Mouse (Mus musculus) liver, embryonic 13.5 days (tissue): ENCODE data around the gene Srrd. TPM values are rescaled to one million over a fixed set of nuclear protein-coding genes. Genes with fewer than 3 reads are reported as not detected.

Experiments used
- ATAC-seq: fragments of 200-750 bp; cut with Nextera tagmentation; 2 replicates; pipeline ENCODE4 v1.8.0; 2017; ENCODE audit warnings: low read depth, mild to moderate bottlenecking, moderate number of reproducible peaks, moderate library complexity
- DNase-seq: peaks from one replicate; pipeline ENCODE4 v3.0.0; 2022
- H3K27ac ChIP-seq: fragments of 300-500 bp; sonication (generic); 2 replicates; pipeline ENCODE4 v1.5.1; 2015; ENCODE audit warnings: moderate library complexity, mild to moderate bottlenecking, inconsistent platforms
- H3K27me3 ChIP-seq: fragments of 300-500 bp; sonication (generic); 2 replicates; pipeline ENCODE4 v1.6.1; 2015; ENCODE audit warnings: mild to moderate bottlenecking, inconsistent platforms
- H3K36me3 ChIP-seq: fragments of 300-500 bp; sonication (generic); 2 replicates; pipeline ENCODE4 v1.6.1; 2015; ENCODE audit warnings: mild to moderate bottlenecking, inconsistent platforms
- H3K4me1 ChIP-seq: fragments of 300-500 bp; sonication (generic); replicated peaks from 2 replicates; pipeline ENCODE4 v1.6.1; 2015; ENCODE audit warnings: inconsistent platforms
- H3K4me2 ChIP-seq: fragments of 300-500 bp; sonication (generic); 2 replicates; pipeline ENCODE4 v1.6.1; 2015; ENCODE audit warnings: inconsistent platforms, mild to moderate bottlenecking, moderate library complexity
- H3K4me3 ChIP-seq: fragments of 300-500 bp; sonication (generic); replicated peaks from 2 replicates; pipeline ENCODE4 v1.5.1; 2015; ENCODE audit warnings: mild to moderate bottlenecking, inconsistent platforms
- H3K9ac ChIP-seq: fragments of 300-500 bp; sonication (generic); 2 replicates; pipeline ENCODE4 v1.6.1; 2015; ENCODE audit warnings: mild to moderate bottlenecking, inconsistent platforms
- H3K9me3 ChIP-seq: fragments of 300-500 bp; sonication (generic); replicated peaks from 2 replicates; pipeline ENCODE4 v1.6.1; 2016; ENCODE audit warnings: inconsistent platforms
- WGBS: fragments of 180-500 bp; shearing (Covaris S2); methylation state at CpG from one replicate; pipeline ENCODE4 v1.1.7; 2015; ENCODE audit not compliant: insufficient replicate concordance; 5-methylcytosine and 5-hydroxymethylcytosine counted together
- polyA plus RNA-seq: library from polyadenylated mRNA; unstranded; fragments of >200 nt; fragmentation: Nextera tagmentation; extraction: Ambion mirVana; gene quantifications from 2 replicates; pipeline ENCODE4 v1.2.1, GENCODE M21; 2015

Gene Srrd
- polyA plus RNA-seq, 1 experiment from 2014 or later, result 20.2 TPM

DNA sequence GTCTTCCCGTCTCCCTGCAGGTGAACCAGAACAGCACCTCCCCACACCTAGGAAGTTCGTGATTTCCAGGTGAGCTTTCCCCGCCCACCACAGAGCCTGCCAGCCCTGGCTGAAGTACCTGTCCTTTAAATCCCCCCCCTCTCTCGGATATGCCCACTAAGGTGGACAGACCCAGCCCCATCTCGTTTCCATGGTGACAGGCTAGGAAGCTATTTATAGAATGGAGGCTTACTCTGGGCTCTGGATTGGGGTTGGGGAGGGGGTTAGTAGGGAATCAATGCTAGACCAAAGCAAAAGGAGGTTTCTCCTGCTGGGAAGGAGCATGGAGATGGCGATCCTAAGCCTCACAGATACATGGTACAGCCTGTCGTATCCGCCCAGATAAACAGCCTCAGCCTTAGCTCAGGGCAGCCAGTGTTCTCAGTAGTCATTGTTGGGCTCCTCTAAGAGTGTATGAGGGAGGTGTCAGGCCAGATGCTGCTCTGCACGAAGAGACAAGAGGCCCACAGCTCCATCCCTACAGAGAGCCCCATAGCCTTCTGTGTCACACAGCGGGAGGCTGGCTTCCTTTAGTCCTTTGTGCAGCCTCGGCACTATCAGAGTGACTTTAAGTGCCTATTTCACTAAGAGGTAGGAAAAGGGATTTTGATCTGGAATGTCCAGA is 29.5 kb downstream of the Srrd start:
- no peak overlapping the region for H3K9ac ChIP-seq
- H3K4me2 ChIP-seq, result no peak overlapping the region
- H3K4me1 ChIP-seq, result peaks cover 9% of the 10 kb centered on the region; the same call in 1 of the 2 replicates
- peaks cover 75% of the 10 kb centered on the region for H3K36me3 ChIP-seq
- WGBS, result 74% methylated on average over 11 of the region's 11 CpGs
- no peaks in the 10 kb centered on the region for H3K27me3 ChIP-seq
- no peak for DNase-seq
- ATAC-seq, result no peak
- no peaks in the 10 kb centered on the region for H3K9me3 ChIP-seq
- no peak overlapping the region for H3K4me3 ChIP-seq
- H3K27ac ChIP-seq, result no peak overlapping the region

- Histone ChIP-seq H3K36me3 (peaks cover 69% of the 10 kb centered on the region), H3K4me3 (no peak overlapping the region), H3K27me3 (no peaks in the 10 kb centered on the region), H3K4me1 (peaks cover 21% of the 10 kb centered on the region), H3K9ac (no peak overlapping the region), H3K27ac (no peak overlapping the region), H3K4me2 (no peak overlapping the region), H3K9me3 (no peaks in the 10 kb centered on the region)
- WGBS, result 79% methylated on average over 5 of the region's 5 CpGs
- DNase-seq (no peak), ATAC-seq (no peak)
These were observed 37.0 kb downstream of the Srrd start for GRCm38 (mm10) chr5:112305842-112306241.

DNA sequence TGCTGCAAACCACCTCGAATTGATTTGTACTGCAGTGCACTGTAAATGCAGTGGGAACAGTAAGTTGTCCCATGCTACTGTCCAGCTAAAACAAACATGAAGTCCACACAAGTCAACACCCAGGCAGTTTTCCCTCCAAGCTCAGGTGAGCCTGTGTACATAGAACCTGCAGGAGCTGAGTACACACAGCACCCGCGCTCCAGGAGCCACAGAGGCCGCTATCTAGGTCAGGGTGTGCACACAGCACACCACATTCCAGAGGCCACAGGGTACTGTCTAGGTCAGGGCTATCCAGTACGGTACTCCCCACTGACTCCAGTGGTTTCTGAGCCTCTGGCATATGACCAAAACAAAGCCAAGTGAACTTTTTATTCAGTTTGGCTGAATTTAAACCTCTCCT is 40.5 kb downstream of the Srrd start:
- H3K36me3 ChIP-seq, result peaks cover 41% of the 10 kb centered on the region
- H3K27me3 ChIP-seq, result no peaks in the 10 kb centered on the region
- DNase-seq, result no peak
- H3K9me3 ChIP-seq, result no peaks in the 10 kb centered on the region
- H3K27ac ChIP-seq, result peak overlapping the region; percentile 76
- no peak overlapping the region for H3K4me3 ChIP-seq
- H3K4me2 ChIP-seq, result no peak overlapping the region
- WGBS, result 67% methylated on average over 5 of the region's 5 CpGs
- peak; percentile 84 for ATAC-seq
- peaks cover 56% of the 10 kb centered on the region for H3K4me1 ChIP-seq
- no peak overlapping the region for H3K9ac ChIP-seq

GRCm38 (mm10) chr5:112301694-112302093 is 41.1 kb downstream of the Srrd start:
- H3K27me3 ChIP-seq, result no peaks in the 10 kb centered on the region
- H3K4me3 ChIP-seq, result no peak overlapping the region
- peaks cover 62% of the 10 kb centered on the region for H3K4me1 ChIP-seq
- H3K4me2 ChIP-seq, result no peak overlapping the region
- no peak for ATAC-seq
- no peak for DNase-seq
- H3K9ac ChIP-seq, result no peak overlapping the region
- WGBS, result 65% methylated on average over 4 of the region's 4 CpGs
- H3K36me3 ChIP-seq, result peaks cover 36% of the 10 kb centered on the region; the same call in 1 of the 2 replicates
- no peaks in the 10 kb centered on the region for H3K9me3 ChIP-seq
- peak overlapping the region; percentile 72 for H3K27ac ChIP-seq

DNA sequence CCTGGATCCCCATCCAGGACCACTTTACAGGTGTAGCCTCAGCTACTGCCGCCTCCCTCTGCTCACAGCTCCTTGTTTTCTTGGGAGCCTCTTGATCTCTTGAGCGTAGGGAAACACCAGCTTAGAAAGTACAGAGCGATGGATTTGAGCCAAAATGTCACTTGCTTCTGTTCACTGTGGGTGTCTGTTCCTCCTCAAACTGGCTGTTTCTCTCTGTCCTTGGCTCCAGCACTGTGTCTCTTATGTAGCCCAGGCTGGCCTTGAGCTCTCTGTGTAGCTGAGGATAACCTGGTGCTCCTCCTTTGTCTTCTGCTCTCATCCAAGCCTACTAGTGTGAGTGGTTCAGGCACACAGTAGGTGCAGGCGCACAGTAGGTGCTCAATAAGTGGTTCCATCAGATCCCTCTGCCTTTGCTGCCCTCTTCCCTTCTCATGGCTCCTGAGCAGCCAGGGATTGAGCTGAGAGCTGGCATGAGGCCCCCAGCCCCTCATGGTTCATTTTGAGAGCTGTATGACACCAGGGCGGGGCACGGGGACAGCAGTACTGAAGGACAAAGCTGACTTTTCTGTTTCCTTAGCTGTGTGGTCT is 42.0 kb downstream of the Srrd start:
- Histone ChIP-seq H3K4me2 (no peak overlapping the region), H3K36me3 (peaks cover 27% of the 10 kb centered on the region; the same call in 1 of the 2 replicates), H3K9me3 (no peaks in the 10 kb centered on the region), H3K27ac (peak overlapping the region; percentile 72), H3K4me1 (peaks cover 71% of the 10 kb centered on the region), H3K4me3 (no peak overlapping the region), H3K9ac (no peak overlapping the region), H3K27me3 (no peaks in the 10 kb centered on the region)
- WGBS, result 79% methylated on average over 6 of the region's 6 CpGs
- DNase-seq (no peak), ATAC-seq (no peak)

- H3K4me1 ChIP-seq, result peaks cover 78% of the 10 kb centered on the region
- H3K36me3 ChIP-seq, result peaks cover 20% of the 10 kb centered on the region; the same call in 1 of the 2 replicates
- H3K9ac ChIP-seq, result no peak overlapping the region
- H3K9me3 ChIP-seq, result no peaks in the 10 kb centered on the region
- H3K4me2 ChIP-seq, result no peak overlapping the region
- H3K27ac ChIP-seq, result no peak overlapping the region
- H3K4me3 ChIP-seq, result no peak overlapping the region
- no peak for ATAC-seq
- 60% methylated on average over 2 of the region's 2 CpGs for WGBS
- DNase-seq, result no peak
- H3K27me3 ChIP-seq, result no peaks in the 10 kb centered on the region
These were observed 42.7 kb downstream of the Srrd start for GRCm38 (mm10) chr5:112300112-112300511.

DNA sequence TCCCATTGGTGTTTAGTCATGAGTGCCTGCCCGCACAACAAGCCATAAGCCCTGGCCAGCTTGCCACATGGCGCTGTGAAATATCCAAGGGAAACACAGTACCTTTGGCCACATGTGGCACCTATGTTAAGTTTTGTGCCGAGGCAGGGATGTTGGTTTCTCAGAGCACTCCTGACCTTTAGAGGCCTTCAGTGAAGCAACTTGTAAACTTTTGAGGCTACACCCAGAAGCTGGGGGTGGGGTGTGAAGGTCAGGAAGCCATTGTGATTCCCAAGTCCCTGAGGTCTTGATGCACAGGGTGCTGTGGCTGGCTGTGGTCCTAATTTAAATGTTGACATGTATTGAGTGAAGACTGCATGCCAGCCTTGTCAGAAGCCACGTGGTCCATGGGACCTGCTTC is 43.4 kb downstream of the Srrd start:
- WGBS, result 72% methylated on average over 4 of the region's 4 CpGs
- no peak for DNase-seq
- no peak overlapping the region for H3K4me2 ChIP-seq
- H3K27me3 ChIP-seq, result no peaks in the 10 kb centered on the region
- peaks cover 85% of the 10 kb centered on the region for H3K4me1 ChIP-seq
- no peak for ATAC-seq
- no peak overlapping the region for H3K4me3 ChIP-seq
- peaks cover 13% of the 10 kb centered on the region; the same call in 1 of the 2 replicates for H3K36me3 ChIP-seq
- no peaks in the 10 kb centered on the region for H3K9me3 ChIP-seq
- no peak overlapping the region for H3K9ac ChIP-seq
- peak overlapping the region; percentile 80; the same call in 1 of the 2 replicates for H3K27ac ChIP-seq

- 0 out of 2 replicates have a peak overlapping the region, but pooled peaks have one; percentile 31 for H3K9ac ChIP-seq
- H3K4me1 ChIP-seq, result peaks cover 95% of the 10 kb centered on the region
- peaks cover 3% of the 10 kb centered on the region; the same call in 1 of the 2 replicates for H3K36me3 ChIP-seq
- ATAC-seq, result peak; percentile 5; the same call in 1 of the 2 replicates
- no peak overlapping the region for H3K4me3 ChIP-seq
- H3K4me2 ChIP-seq, result no peak overlapping the region
- 53% methylated on average over 12 of the region's 12 CpGs for WGBS
- H3K27ac ChIP-seq, result peak overlapping the region; percentile 80
- no peaks in the 10 kb centered on the region for H3K9me3 ChIP-seq
- no peaks in the 10 kb centered on the region for H3K27me3 ChIP-seq
- no peak for DNase-seq
These were observed 44.4 kb downstream of the Srrd start for GRCm38 (mm10) chr5:112298226-112298988.

DNA sequence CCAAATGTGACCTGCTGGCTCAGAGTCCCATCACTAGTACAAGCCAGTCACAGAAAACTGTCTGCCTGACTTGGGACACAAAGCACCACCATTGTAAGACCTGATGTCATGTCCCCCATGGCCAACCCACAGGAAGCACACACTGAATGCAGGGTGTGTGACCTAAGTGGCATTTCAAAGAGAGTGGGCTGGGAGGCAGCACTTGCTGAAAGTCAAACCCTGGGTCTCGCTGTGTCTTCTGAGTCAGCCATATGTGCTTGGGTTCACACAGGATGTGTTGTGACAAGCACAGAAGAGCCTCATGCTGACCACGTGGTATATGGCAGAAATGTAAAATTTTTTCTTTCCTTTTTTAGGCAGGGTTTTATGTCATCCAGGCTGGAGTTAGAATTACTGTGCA is 45.6 kb downstream of the Srrd start:
- Histone ChIP-seq H3K4me1 (peaks cover 99% of the 10 kb centered on the region), H3K9ac (peak overlapping the region; percentile 43)
- 50% methylated on average over 2 of the region's 2 CpGs for WGBS

GRCm38 (mm10) chr5:112296404-112297181 is 46.2 kb downstream of the Srrd start:
- peak; percentile 72 for ATAC-seq
- Histone ChIP-seq H3K9ac (peak overlapping the region; percentile 43), H3K4me1 (peaks cover 100% of the 10 kb centered on the region), H3K9me3 (no peaks in the 10 kb centered on the region), H3K4me3 (no peak overlapping the region), H3K27ac (peak overlapping the region; percentile 80), H3K4me2 (peak overlapping the region; percentile 28; the same call in 1 of the 2 replicates), H3K36me3 (0 out of 2 replicates have a peak, but pooled peaks cover 3% of the 10 kb centered on the region), H3K27me3 (no peaks in the 10 kb centered on the region)
- 17% methylated on average over 6 of the region's 6 CpGs for WGBS
- no peak for DNase-seq

More for the DNA sequence above, 45.6 kb downstream of the Srrd start:
- Histone ChIP-seq H3K9me3 (no peaks in the 10 kb centered on the region), H3K27me3 (no peaks in the 10 kb centered on the region), H3K27ac (peak overlapping the region; percentile 80), H3K4me2 (0 out of 2 replicates have a peak overlapping the region, but pooled peaks have one; percentile 28), H3K4me3 (no peak overlapping the region), H3K36me3 (0 out of 2 replicates have a peak, but pooled peaks cover 3% of the 10 kb centered on the region)
- no peak for DNase-seq
- ATAC-seq, result no peak
